Mouse (Mus musculus): Measurements from ENCODE around the gene Slc44a1.

Gene Slc44a1

GRCm38 (mm10) chr4:53621084-53621483, 180.9 kb downstream of the Slc44a1 start:
- no peak for DNase-seq

GRCm38 (mm10) chr4:53621490-53621889, 181.3 kb downstream of the Slc44a1 start:
- no peak for DNase-seq

GRCm38 (mm10) chr4:53623711-53624110, 183.5 kb downstream of the Slc44a1 start:
- no peak for DNase-seq

DNA sequence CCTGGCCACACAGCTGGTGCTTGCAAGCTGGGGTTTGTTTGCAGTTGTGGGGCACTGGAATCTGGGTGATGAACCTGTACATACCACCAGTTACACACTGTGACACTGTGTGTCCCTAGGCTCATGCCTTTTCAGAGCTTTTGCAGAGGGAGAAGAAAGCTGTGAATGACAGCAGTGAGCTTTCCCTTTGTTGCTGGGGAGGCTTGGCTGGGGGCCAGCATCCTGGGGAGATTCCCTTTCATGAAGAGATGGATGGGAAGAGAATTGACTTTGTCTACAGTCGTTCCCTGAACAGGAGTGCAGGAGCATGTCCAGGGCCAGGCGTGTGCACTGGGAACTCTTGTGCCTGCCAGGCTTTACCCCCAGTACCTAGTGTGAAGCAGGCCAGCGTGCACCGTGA, 184.6 kb downstream of the Slc44a1 start:
- peak in 1 of 2 experiments; percentile 2 for DNase-seq

GRCm38 (mm10) chr4:53625263-53625662, 185.1 kb downstream of the Slc44a1 start:
- DNase-seq, result no peak

DNA sequence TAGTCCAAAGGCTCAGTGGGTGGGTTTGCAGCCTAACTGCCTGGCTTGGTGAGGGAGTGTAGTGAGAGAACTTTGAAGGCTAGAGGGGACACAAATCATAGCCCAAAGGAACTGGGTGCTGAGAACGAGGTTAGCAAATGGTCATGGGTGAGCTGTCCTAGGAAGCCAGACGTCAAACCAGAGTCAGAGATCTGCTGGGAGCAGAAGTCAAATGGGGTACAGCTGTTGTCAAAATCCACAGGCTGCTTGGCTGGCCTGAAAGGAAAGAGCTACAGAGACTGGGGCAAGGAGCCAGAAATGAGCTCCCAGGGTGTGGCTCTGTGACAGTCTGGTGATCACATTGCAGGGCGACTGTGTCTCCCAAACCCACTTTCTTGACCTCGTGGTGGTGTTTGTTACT, 188.7 kb downstream of the Slc44a1 start:
- no peak for DNase-seq

- no peak for DNase-seq
Observed at GRCm38 (mm10) chr4:53630963-53631315, 190.7 kb downstream of the Slc44a1 start.

DNA sequence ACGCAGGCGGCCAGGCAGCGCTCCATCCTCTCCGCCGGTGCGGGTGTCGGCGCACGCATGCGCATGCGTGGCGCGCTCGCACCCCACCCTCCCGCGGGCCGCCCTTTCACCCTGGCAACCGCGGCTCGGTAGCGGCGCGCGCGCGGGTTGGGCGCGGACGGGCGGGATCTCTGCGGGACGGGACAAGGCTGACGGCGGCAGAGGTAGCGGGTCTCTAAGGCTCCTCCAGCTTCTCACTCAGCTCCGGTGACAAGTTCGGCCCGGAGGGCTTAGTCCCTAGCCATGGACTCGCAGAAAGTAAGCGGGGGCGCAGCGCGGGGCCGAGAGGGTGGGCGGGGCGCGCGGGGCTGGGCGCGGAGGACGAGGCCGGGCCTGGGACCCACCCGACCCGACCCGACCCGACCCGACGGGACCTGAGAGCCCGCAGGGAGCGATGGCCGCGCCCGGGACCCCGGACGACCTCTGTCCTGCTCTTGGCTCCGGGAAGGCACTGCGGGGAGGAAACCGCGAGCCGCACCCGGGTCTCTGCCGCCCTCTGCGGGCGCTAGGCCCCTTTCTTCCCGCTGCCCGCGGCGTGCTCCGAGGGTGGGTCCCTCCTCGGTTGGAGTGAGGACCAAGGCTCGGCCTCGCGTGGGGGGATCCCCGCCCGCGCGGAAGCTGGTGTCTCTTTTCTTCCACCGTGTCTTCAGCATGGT, 191.2 kb downstream of the Slc44a1 start, which contains the start of gene Fsd1l:
Gene Fsd1l, plus strand, starts transcription at position 156 of the 695 bp plus-strand sequence.
- DNase-seq, result peak; percentile 17 to 41

DNA sequence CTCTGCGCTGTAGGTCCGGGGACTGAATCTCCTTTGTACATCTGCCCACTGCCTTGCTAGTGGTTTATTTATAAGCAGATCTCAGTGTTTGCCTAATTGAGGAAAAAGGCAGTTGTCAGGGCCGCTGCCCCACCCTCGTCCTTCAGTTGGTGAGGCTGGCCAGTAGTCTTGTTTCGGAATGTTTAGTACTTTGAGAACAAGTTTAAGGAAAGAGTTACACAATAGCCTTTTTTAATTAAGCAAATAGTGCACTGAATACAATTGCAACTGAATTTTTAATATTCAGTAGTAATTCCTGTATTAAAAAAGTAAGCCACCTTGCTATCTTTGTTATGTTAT, 191.8 kb downstream of the Slc44a1 start:
- no peak for DNase-seq

DNA sequence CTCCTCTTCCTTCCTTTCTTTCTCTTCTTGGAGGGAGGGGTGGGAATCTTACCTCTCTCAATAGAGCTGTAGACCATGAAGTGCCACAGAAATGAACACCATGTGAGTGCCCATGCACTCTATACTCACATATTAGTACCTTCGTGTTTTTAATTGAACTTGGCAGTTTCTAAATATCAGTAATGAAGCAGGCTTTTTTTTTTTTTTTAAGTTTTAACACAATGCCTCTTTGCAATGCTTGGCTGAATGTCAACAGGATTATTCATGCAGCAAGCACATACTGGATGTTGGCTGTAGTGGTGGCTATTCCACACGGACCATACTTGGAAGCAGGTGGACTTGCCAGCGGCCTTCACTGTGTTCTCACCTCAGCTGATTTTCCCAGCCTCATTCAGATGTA, 195.1 kb downstream of the Slc44a1 start:
- DNase-seq, result no peak

DNA sequence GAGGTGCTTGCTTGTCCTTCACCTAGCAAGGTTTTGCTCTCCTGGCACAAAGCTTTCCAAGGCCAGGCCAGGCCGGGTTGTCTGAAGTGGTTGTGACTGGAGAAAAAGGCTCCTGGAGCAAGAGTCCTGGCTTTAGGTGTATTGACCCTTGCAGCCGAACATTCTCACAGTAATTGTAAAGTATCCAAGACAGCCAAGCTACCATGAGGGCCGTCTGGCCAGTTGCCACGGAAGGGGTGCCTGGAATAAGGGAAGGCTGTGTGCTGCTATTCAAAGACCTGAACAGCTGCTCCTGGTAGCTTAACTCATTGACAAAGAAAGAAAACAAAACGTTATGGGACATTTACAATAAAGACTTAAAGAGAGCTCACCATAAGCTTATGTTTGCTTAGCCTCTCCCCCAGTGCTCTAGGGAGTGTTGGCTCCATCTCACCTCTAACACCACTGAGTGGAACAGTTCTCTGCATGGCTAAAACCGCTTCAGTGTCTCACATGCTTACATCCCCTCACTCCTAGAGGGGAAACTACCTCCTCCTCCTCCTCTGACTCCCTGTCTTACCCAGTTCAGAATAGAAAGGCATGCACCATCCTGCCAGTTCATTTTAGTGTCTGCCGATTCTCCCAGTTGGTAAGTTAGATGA, 197.2 kb downstream of the Slc44a1 start:
- no peak for DNase-seq

DNA sequence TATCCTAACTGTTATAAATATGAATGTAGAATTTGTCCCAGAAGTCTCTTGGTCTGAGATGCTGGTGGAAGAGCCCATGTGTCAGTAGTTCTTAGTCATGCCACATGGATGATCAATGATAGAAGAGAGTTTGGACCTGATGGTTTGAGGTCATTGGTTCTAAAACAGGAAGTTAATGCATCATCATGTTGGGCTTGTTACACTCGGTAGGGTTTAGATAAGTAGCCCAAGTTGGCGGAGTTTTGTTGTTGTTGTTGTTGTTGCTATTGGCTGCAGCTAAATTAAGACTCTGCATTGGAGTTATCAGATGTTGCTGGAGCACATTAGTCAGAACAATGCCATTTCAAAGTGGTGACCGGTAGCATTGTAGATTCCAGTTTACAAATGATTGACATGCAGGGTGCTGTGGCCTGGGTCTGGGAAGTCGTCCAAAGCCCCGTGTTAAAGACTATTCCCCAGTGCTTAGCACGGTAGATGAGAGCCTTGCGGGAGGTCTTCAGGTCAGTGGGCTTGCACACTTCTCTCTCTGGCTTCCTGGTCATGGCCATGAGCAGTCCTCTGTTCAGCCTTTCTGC, 198.4 kb downstream of the Slc44a1 start:
- no peak for DNase-seq

GRCm38 (mm10) chr4:53658029-53658428, 217.8 kb downstream of the Slc44a1 start:
- DNase-seq, result no peak

DNA sequence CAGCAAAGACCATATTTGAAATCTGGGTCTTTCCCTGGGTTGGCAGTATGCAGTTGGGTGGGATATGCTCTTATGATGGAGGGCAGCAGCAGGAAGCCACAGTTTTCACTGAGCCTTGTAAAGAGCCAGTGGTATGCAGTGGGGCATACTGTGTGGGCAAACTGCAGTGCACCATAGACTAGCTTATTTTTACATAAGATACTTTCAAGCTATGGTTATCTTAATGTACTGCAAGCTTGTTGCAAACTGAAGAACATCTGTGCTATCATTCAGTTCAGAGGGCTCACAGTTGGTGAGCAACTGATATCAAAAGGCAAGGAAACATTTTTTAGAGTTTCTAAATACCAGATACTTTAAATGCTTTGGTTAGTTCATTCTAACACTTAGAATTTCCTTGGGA, 220.5 kb downstream of the Slc44a1 start:
- DNase-seq, result no peak

Measured in spleen, adult 18-20 months (tissue).